Mouse (Mus musculus): Measurements from ENCODE around the gene Slc26a5.

The Slc26a5 gene

DNA sequence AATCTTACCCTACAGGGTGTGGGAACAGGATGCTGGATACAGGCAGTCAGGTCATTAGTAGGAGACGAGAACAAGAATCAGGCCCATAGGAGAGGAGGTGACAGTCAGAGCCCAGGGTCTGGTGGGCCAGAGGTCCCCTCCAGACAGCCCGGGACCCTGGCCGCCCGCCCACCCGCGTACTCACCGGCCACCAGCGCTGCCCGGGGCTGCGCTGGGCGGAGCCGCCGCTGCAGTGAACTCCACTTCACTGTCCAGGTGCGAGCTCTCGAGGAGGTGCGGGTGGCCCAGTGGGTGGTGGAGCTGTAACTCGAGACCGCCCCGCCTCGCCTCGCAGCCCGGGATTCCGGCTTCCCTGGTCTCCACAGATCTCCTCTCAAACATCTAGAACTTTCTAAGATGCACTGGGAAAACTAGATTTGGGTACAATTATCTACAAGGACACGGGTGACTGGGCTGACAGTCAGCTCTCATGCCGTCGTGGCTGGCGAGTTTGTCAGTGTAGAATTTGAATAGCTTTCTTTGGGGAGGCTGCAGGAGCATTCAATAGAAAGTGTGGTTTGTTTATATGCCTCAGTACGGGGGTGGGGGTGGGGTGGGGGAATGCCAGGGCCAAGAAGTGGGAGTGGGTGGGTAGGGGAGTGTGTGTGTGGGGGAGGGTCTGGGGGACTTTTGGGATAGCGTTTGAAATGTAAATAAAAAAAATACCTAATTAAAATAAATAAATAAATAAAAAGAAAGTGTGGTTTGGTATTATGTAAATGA lies at the start of gene Slc26a5:
Gene Slc26a5, minus strand, starts transcription at position 259 of the 762 bp plus-strand sequence.
- DNase-seq (ENCODE audit: low spot score in 2 of 2) = no peak

DNA sequence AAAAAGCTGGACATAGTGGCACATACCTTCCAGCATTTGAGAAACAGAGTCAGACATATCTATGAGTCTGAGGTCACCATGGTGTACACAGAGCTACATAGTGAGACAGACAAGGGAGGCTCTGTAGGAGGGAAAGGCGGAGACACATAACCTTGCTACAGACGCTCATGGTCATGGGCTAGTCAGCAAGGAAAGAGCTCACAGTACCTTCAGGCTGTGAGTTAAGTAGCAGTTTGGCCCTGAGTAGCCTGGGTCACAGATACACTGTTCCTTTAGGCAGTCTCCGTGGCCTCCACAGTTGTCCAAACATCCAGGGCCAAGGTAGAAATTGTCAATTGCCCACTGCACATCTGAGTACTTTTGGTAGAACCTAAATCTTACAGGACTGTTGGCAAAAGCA lies 49.4 kb upstream of the Slc26a5 start:
- no peak for DNase-seq (ENCODE audit: low spot score in 2 of 2)

DNA sequence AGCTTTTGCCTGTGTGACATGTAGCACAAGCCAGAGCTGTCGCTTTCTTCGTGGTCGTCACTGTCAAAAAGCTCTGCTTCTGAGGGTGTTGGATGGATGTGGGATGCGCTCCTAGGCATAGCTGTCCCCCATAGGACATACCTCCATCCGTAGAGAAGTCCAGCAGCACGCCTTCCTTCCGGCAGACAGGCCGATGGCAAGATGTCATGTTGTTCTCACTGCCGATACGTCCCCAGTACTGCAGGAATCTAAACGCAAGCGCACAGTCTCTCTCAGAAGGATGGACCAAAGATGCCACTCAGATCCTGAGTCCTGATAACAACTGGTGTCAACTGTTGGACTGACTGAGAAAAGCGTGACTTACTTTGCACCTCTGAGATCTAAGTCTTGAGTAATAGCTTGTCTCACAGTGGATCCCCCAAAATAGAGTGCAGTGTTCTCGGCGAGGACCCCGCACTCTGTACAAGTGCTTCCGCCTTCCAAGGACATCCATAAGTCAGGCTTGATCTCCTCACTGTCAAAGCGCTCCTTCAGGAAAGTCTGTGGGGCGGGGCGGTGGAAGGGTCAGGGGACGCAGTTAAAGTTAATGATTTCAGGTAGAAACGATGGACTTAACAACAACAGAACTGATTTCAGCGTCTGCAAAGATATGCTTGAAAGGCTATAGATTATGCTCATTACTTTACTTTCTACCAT lies 47.6 kb upstream of the Slc26a5 start:
- no peak for DNase-seq (ENCODE audit: low spot score in 2 of 2)

DNA sequence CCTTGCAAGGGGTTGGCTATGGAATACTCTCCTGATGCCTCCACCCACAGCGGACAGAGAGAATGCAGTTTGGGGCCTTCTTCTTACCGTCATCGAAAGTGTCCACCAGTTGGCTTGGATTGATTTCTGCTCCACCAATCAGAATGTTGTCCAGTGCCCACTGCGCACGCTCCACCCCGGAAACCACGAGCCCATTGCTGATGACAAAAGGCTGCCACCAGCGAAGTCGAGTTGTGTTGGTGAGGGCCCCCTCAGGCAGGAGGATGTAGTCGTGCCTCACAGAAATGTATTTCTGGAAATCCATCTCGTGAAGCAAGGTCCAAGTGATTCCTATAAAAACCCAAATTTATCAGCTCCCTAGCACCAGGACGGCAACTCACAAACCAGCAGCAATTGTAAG lies 45.3 kb upstream of the Slc26a5 start:
- no peak for DNase-seq (ENCODE audit: low spot score in 2 of 2)

DNA sequence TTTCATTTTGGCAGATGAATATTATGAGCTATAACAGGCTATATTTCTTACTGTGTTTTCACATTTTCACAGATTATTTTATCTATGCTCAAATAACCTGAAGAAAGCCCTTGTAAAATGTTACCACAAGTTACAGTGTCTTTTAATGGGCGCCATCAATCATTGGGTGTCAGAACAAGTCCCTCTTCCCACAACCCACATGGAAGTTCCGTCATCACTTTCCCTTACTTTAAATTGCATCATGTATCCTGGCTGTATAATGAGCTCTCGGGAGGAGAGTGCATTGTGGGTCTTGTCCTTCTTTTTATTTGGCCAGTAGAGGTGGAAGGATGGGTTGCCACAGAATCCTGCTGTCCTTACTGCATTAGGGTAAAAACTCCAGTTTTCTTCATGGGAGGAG lies 44.3 kb upstream of the Slc26a5 start:
- DNase-seq (ENCODE audit: low spot score in 2 of 2) = no peak

DNA sequence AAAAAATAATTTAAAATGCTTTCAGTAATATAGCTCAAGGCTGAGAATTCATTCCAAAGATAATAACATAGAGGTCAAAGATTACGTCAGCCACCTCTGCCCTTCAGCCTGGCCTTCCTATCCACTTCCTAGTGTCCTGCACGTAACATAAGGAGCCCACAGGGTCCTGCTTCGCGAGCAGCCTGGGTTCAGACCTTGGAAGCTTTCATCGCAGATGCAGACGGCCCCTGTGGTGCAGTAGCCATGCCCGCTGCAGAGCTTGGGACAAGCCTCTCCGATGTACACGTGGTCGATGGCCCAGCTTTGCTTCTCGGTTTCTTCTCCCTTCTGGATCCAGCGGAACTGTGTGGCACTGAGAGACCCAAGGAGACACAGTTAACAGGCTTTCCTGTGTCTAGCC lies 36.0 kb upstream of the Slc26a5 start:
- no peak for DNase-seq (ENCODE audit: low spot score in 2 of 2)

DNA sequence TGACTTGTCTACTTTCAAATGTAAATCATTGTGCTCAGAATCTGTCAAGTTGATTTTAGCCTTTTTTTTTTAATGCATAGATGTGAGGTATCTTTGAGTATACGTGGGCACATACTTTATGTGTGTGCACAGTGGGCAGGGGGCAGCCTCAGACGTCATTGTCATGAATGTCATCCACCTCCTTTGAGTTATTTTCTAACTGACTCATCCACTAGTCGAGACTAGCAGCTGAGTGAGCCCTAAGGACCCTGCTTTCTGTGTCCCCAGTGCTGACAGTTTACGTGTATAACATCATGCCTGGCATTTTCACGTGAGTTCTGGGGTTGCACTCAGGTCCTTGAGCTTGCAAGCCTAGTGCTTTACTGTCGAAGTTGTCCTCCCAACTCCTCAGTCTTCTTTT lies 35.5 kb upstream of the Slc26a5 start:
- DNase-seq (ENCODE audit: low spot score in 2 of 2) = no peak

DNA sequence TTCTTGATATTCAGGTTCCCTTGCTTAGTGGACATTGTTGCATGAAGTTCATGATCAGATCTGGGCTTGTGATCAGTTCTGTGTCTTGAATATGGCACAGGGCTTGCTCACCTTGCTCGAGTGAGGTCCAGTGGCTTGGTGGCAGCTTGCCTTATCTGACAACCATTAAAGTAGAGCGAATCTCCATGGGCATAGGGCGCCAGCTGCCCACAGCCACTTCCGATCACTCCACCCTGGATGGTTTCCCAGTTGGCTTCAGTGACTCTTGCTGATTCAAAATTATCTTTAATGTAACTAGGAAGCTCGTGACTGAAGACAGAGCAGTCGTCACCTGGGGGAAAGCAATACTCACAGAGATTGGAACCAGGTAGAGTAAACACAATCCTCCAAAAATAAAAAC lies 33.5 kb upstream of the Slc26a5 start:
- DNase-seq (ENCODE audit: low spot score in 2 of 2) = no peak

DNA sequence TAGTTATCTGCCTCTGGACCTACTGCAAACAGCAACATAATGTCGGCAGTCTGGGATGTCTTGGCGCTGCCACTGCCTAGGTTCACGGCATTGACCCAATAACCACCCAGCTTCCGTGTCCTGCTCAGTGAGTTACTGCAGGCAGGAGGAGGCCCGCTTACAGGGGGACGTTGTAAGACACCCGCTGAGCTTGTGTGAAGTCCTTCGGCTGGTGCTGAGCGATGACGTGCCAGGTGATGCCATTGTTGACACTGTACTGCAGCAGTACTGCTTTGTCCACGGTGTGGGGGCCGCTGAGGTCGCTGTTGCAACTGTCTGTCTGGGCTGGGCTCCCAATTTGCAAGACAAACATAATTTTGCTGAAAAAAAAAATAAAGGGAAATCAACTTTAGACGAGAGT lies 31.2 kb upstream of the Slc26a5 start:
- DNase-seq (ENCODE audit: low spot score in 2 of 2) = no peak

DNA sequence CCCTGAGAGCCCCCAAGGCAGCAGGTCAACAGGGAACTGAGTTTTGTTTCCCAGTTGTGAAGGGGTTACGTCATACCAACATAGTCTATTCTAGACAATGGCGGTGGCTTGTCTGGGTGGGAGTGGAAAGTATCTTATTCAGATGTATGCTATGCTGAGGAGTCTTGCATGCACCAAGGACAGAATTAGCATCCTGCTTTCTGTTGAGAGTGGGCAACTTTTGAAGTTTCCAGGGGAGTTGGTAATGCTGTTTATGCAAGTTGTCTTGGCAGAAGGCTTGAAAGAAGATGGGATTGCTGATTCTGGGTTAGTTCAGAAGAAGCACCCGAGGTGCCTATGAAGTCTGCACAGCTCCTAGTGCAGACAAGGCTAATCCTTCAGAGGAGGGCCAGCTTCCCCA lies 28.8 kb upstream of the Slc26a5 start:
- DNase-seq (ENCODE audit: low spot score in 2 of 2) = no peak

DNA sequence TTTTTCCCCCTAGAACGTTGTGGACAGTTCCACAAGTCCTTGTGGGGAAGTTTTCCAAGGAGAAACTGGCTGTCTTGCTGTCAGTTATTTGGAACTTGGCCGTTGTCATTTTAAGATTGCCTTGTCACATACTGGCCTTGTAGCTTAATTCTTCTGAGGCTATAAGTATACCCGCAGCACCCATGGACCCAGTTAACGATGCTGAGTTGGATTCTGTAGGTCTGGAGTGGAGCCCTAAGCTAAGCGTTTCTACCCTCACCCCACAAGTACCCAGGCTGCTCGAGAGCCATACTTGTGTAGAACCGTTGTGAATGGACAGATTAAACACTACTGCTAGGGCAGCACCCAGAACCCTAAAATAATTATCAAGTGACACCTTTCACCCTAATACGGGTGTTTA lies 1.3 kb upstream of the Slc26a5 start:
- DNase-seq (ENCODE audit: low spot score in 2 of 2) = no peak

DNA sequence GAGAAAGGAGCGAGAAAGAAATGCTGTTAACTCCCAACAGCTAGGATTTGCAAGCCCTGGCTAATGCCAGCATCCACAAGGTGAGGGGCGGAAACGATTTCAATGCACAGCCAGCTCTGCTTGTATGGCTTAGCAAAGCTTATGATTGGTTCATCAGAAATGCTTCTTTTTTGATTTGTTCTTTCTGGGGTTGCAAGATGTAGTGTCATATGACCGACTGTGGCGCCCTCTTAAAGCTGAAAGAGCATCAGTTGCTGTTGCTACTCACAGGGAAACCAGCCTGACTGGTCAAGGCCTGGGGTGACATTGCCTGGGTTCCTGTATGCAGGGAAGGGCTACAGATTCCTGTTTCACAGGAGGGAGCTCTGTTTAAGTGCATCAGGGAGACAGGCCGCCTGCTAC lies 908 bp upstream of the Slc26a5 start:
- no peak for DNase-seq (ENCODE audit: low spot score in 2 of 2)

DNA sequence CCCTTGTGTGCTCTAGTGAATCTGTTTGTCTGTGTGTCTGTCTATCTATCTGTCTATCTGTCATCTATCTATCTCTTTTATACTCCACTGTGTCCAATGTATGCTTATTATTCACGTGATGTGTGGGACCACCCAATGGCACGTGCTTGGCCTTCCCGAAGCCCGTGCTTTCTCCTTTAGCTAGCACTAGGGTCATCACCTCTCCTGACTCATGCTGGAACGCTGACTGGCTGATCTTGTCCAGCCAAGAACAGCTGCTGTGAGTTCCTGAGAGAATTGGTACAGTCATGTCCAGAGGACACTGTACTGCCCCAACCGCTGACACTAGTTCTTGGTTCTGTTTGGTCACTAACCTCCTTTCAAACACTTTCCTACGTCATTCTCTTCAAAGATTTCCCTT lies 6.8 kb downstream of the Slc26a5 start:
- no peak for DNase-seq (ENCODE audit: low spot score in 2 of 2)

DNA sequence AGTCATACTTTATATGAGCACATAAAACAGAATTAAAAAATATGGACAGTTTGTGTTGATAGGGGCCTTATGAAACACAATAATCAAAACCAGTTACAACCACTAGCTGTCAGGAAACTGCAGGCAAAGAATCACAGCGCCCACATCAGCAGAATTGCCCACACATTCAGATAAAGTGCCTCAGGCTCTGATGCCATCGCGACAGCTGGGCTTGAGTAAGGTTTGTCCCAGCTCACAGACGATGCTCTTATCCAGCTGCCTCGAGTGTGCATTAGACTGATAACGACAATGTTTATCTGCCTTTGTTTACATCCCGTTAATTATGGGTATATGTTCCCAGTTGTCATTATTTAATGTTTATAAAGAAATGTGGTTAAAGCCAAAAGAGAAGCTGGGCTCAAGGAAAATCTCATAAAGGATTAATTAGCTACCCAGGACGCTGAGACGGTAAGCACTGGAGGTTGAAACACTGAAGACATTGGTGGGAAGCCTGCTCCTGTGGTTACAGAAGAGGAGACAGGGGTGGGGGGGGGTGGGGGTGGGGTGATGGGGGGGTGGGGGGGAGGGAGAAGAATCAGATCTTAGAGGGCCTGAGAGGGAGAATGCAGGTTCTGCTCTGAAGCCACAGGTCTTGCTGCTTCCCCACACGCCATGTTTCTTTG lies 13.6 kb downstream of the Slc26a5 start:
- DNase-seq (ENCODE audit: low spot score in 2 of 2) = no peak

DNA sequence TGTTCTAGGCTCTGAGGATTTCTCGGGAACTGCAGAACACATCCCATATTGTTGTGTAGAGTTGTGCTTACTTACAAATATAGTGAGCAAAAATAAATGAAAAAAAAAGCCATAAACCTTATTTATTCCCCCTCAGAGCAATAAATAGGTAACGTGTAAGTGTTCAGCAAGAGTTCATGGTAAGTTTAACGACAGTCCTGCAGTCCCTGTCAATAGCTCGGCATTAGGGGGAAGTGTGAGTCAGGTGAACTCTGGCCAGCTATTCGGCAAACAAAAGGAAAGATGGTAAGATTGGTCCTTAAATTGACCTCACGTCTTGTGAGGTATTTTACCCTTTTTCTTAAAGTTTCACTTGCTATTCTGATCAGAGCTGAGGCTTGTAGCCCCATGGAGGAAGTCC lies 18.0 kb downstream of the Slc26a5 start:
- no peak for DNase-seq (ENCODE audit: low spot score in 2 of 2)

DNA sequence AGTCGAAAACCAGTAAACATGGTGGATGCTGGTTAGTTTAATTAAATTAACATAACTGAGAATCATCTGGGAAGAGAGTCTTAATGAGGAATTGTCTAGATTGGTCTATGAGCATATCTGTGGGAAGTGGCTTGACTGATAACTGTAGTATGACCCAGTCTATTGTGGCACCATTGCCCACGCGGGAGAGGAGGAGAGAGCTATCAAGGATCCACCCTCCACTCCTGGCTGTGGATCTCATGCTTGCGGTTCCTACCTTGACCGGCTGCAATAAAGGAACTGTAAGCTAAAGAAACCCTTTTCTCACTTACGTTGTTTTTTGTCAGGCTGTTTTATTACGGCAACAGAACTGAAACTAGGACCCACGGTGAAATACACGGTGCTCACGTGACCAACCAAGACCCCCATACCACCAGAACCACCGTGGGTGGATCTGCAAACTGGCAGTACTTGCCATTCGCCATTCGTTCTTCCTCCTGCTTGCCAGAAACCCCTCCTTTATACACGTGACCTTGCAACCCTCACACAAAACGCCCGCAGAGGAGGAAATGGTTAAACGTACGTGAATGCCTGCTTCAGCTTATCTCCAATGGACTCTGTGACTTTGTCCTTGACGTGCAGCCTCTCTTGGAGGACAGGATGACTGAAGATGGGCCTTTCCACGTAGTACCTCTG lies 18.7 kb downstream of the Slc26a5 start:
- no peak for DNase-seq (ENCODE audit: low spot score in 2 of 2)

DNA sequence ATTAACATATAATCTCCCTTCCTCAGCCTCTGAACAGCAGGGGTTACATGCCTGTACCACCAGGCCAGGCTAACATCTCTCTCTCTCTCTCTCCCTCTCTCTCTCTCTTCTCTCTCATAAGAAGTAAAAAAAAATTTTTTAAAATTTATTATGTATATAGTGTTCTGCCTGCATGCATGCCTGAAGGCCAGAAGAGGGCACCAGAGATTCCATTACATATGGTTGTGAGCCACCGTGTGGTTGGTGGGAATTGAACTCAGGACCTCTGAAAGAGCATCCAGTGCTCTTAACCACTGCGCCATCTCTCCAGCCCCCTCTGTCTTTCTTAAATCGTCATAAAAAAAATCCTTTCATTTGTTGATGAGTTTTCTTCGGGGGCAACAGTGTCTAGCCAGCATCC lies 20.7 kb downstream of the Slc26a5 start:
- no peak for DNase-seq (ENCODE audit: low spot score in 2 of 2)

DNA sequence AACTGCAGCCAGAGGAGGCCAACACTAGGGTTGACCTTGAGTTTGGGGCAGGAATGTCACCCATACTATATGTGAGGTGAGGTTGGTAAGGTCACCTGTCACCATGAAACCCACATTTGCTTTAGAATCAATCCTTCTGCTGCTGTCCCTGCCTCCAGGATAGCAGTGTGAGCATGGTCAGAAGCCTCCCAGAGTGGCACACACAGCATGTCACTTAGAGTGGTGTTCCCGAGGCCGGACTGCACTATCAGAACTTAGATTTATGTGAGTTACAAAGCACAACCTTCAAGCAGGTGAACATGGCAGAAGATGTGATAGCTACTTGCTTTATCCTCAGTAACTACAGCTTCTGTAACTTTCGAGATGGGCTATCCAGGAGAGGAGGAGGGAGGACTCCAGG lies 33.6 kb downstream of the Slc26a5 start:
- DNase-seq (ENCODE audit: low spot score in 2 of 2) = no peak

DNA sequence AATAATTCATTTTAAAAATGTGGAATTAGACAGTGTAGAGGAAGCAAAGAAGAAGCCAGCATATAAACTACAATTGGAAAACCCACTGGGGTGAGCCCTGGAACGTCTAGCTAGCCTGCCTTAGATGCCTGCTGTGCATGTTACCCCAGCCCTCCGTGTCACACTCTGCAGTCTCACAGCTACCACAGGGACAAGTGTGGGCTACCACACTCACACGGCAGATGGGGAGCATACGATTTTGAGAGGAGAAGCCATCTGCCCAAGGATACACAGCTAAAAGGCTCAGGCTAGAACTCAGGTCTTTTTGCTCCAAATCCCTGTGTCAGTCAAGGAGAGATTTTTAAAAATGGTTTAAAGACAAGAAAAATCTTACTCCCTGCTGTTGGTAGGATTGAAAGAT lies 36.5 kb downstream of the Slc26a5 start:
- DNase-seq (ENCODE audit: low spot score in 2 of 2) = no peak

DNA sequence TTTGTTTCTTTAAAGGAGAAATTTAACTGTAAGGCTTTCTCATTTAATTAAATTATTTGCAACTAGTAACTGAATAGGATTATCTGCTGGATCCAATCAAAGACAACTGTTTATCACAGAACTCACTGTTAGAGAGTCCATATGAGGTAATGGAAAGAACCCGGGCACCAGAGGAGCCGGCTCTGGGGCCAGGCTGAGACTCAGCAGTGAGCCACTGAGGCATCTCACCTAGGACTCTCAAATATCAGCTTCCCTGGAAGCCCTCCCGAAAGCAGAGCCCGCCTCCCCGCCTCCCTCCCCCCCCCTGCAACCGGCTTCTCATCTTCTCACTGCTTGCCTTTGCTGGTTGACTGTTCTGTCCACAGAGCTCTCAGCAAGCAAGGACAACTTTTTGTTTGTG lies 37.8 kb downstream of the Slc26a5 start:
- DNase-seq (ENCODE audit: low spot score in 2 of 2) = no peak

DNA sequence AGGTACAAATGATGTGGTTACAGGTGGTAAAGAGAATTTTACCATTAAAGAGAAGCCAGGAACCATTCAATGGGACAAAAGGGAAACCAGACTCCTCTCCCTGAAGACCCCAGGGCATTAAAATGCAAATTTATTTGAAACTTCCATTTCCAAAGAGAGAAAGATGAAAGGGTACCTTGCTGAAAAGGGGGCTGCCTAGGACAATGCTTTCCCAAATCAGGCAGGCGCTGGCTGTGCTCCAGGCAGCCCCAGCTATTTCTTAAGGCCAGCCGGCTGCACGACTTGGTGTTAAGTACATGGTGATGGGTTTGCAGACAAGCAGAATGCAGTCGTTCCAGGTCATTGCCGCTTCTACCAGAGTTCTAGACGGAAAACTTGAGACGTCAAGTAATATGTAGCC lies 39.0 kb downstream of the Slc26a5 start:
- DNase-seq (ENCODE audit: low spot score in 2 of 2) = no peak

DNA sequence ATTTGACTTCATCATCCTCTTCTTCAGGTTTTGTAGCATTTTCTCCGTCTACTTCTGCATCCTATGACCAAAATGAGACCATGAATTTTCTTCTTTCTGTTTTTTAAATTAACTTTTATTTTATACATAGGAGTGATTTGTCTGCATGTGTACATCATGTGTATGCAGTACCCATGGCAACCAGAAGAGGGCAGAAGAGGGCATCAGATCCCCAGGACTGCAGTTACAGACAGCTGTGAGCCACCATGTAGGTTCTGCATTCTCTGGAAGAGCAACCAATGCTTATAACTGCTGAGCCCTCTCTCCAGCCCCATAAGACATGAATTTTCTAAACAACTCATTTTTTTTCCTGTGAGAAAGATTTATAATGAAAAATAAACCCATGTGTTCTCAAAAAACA lies 51.4 kb downstream of the Slc26a5 start:
- peak; percentile 14 to 46 for DNase-seq (ENCODE audit: low spot score in 2 of 2)

DNA sequence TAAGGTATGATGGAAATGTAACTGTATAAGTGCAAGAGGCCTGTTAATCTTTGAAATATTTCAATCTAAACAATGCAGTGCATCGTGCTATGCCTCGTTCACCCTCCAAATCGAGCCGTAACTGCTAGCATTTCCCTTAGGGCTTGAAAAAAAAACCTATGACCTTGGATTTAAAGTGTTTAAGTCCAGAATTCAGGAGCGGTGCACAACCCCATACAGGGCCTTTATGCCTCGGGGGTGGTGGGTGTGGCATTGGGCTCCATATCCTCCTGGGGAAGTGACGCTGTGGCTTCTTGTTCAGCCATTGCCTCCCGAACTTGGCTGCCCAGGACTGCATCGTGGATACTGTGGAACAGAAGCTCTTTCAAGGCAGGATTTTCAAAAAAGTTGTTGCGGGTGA lies 54.5 kb downstream of the Slc26a5 start:
- DNase-seq (ENCODE audit: low spot score in 2 of 2) = no peak
